Mouse (Mus musculus) midbrain, embryonic 16.5 days (tissue): ENCODE data around the gene Cttnbp2nl. TPM values are rescaled to one million over a fixed set of nuclear protein-coding genes. Genes with fewer than 3 reads are reported as not detected.

Experiments
- ATAC-seq: fragments of 200-750 bp; cut with Nextera tagmentation; 2 replicates; pipeline ENCODE4 v1.8.0; 2017; ENCODE audit warnings: moderate TSS enrichment
- H3K27ac ChIP-seq: fragments of 300-500 bp; sonication (generic); 2 replicates; pipeline ENCODE4 v1.5.1; 2014; ENCODE audit warnings: mild to moderate bottlenecking, low read length, mixed read lengths
- H3K27me3 ChIP-seq: fragments of 300-500 bp; sonication (generic); 2 replicates; pipeline ENCODE4 v1.6.1; 2014; ENCODE audit warnings: low read depth, low read length, mixed read lengths; ENCODE audit not compliant: control insufficient read depth, insufficient read depth
- H3K36me3 ChIP-seq: fragments of 300-500 bp; sonication (generic); 2 replicates; pipeline ENCODE4 v1.6.1; 2014; ENCODE audit warnings: mild to moderate bottlenecking, low read length, moderate library complexity, mixed read lengths; ENCODE audit not compliant: control insufficient read depth, insufficient read depth
- H3K4me1 ChIP-seq: fragments of 300-500 bp; sonication (generic); 2 replicates; pipeline ENCODE4 v1.6.1; 2014; ENCODE audit warnings: mild to moderate bottlenecking, low read length, mixed read lengths; ENCODE audit not compliant: control insufficient read depth, insufficient read depth
- H3K4me2 ChIP-seq: fragments of 300-500 bp; sonication (generic); 2 replicates; pipeline ENCODE4 v1.6.1; 2014; ENCODE audit warnings: mild to moderate bottlenecking, low read length, mixed read lengths
- H3K4me3 ChIP-seq: fragments of 300-500 bp; sonication (generic); 2 replicates; pipeline ENCODE4 v1.5.1; 2014; ENCODE audit warnings: low read depth, mild to moderate bottlenecking, low read length, moderate library complexity, mixed read lengths
- H3K9ac ChIP-seq: fragments of 300-500 bp; sonication (generic); 2 replicates; pipeline ENCODE4 v1.6.1; 2014; ENCODE audit warnings: low read depth, low read length, mixed read lengths
- H3K9me3 ChIP-seq: fragments of 300-500 bp; sonication (generic); replicated peaks from 2 replicates; pipeline ENCODE4 v1.6.1; 2014; ENCODE audit warnings: mild to moderate bottlenecking, low read length, mixed read lengths; ENCODE audit not compliant: control insufficient read depth, poor library complexity, severe bottlenecking
- WGBS: fragments of 180-500 bp; shearing (Covaris S2); extraction: QIAGEN DNeasy Blood & Tissue Kit; methylation state at CpG from one replicate; pipeline ENCODE4 v1.1.7; 2014; 5-methylcytosine and 5-hydroxymethylcytosine counted together
- polyA plus RNA-seq: library from polyadenylated mRNA; unstranded; fragments of >200 nt; fragmentation: Nextera tagmentation; extraction: Ambion mirVana; gene quantifications from 2 replicates; pipeline ENCODE4 v1.2.1, GENCODE M21; 2015

Cttnbp2nl gene
- polyA plus RNA-seq, 1 experiment from 2014 or later = 57.9 TPM

DNA sequence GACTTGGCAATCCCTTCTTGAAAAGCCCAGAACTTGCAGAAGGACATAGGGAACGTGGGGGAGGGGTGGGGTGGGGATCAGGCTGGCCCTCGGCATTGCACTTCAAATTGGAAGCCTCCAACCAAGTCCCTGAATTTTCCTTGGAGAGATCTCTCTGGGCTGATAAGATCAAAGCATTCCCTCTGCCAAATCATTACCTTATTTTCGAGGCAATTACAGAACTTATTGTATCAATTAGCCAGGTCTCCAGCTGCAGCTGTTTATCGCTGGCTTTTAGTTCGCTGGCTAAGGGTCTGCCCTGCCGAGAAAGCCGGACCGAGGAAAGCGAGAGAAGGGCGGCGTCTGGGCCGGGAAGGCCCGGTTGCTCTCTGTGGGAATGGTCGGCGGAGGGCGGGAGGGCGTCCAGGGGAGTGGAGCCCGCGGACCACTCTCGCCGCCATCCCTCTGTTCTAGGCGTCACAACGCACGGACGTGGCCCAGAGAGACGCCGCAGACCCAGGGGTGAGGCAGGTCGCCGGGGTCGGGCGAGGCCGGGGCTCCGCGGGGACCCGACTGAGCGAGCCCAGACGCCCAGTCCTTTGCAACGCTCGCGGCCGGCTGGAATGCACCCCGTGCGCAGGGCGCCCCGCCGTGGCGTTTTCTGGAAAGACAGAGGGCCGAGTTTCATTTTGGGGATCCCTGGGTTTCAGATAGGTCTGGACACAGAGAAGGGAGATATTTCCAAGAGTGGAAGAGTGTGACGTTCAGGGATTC is 85.2 kb downstream of the Cttnbp2nl start:
- ATAC-seq = peak; percentile 62
- Histone ChIP-seq H3K4me2 (peak overlapping the region; percentile 69), H3K36me3 (no peaks in the 10 kb centered on the region), H3K4me3 (peak overlapping the region; percentile 42), H3K9ac (peak overlapping the region; percentile 61), H3K9me3 (no peaks in the 10 kb centered on the region), H3K27me3 (peaks cover 6% of the 10 kb centered on the region), H3K4me1 (peaks cover 3% of the 10 kb centered on the region; the same call in 1 of the 2 replicates), H3K27ac (no peak overlapping the region)
- under 1% methylated on average over 48 of the region's 49 CpGs for WGBS

DNA sequence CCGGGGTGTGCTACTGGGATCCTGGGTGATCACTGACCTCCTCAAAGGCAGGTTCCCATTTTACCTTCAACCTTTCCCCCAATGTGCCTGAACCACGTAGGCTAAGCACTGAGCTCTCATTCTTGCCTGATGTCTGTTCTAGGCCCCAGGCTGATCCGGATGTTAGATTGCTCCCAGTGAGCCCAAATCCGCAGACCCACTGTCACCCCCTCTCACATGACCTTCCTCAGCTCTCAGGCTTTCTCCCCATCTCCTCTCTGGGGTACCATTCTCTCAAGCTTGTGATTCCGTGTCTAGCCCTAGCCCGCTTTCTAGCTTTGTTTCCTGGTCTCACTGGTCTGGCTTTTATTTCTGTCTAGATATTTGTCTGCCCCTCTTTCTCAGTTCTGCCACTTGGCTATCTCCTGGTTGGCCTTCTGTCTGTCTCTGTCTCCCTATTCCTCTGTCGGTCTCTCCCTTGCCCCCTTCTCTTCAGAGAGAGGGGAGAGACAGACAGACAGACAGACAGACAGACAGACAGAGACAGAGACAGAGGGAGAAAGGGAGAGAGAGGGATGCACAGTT is 86.9 kb downstream of the Cttnbp2nl start:
- peaks cover 13% of the 10 kb centered on the region; the same call in 1 of the 2 replicates for H3K4me1 ChIP-seq
- no peak overlapping the region for H3K4me3 ChIP-seq
- ATAC-seq = no peak
- no peak overlapping the region for H3K9ac ChIP-seq
- H3K27me3 ChIP-seq = peaks cover 14% of the 10 kb centered on the region
- H3K36me3 ChIP-seq = no peaks in the 10 kb centered on the region
- no peaks in the 10 kb centered on the region for H3K9me3 ChIP-seq
- H3K4me2 ChIP-seq = no peak overlapping the region
- WGBS = 84% methylated on average over 7 of the region's 7 CpGs
- no peak overlapping the region for H3K27ac ChIP-seq

DNA sequence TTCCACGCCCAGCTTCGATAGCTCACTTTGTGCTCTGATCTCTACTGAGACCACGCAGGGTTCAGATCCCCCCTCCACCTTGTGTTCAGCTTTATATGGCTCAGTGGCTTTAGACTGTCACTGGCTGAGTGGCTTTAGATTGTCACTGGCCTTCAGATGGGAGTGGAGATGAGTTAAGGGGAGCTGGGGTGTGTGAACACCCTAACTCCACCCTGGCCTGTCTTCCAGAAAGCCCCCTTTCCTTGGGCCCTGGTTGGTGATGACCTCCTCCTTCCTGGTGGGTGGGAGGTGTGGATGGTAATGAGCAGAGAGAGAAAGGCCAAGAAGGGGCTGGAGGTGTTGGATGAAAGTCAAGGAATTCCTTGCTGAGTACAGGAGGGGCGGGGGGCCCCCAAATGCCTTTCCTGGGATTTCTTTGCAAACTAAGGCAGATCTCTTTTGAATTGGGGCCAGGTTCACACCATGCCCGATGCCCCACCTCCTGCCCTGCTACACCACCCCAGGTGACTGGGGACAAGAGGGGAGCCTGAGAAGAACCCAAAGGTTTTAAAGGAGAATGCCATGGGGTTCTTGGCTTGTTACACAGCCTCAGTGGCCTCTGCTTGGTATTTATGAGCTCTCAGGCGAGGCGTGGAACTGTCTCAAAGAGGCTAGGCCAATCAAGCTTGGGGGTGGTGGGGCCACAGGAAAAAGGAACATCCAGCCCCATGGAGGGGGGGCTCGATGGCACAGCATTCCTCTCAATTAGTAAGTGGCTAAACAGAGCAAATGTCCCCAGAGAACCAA is 87.7 kb downstream of the Cttnbp2nl start:
- no peak for ATAC-seq
- Histone ChIP-seq H3K27me3 (peaks cover 20% of the 10 kb centered on the region), H3K4me1 (peaks cover 14% of the 10 kb centered on the region; the same call in 1 of the 2 replicates), H3K36me3 (no peaks in the 10 kb centered on the region), H3K4me3 (no peak overlapping the region), H3K27ac (no peak overlapping the region), H3K4me2 (no peak overlapping the region), H3K9me3 (no peaks in the 10 kb centered on the region), H3K9ac (no peak overlapping the region)
- WGBS = 81% methylated on average over 8 of the region's 8 CpGs

DNA sequence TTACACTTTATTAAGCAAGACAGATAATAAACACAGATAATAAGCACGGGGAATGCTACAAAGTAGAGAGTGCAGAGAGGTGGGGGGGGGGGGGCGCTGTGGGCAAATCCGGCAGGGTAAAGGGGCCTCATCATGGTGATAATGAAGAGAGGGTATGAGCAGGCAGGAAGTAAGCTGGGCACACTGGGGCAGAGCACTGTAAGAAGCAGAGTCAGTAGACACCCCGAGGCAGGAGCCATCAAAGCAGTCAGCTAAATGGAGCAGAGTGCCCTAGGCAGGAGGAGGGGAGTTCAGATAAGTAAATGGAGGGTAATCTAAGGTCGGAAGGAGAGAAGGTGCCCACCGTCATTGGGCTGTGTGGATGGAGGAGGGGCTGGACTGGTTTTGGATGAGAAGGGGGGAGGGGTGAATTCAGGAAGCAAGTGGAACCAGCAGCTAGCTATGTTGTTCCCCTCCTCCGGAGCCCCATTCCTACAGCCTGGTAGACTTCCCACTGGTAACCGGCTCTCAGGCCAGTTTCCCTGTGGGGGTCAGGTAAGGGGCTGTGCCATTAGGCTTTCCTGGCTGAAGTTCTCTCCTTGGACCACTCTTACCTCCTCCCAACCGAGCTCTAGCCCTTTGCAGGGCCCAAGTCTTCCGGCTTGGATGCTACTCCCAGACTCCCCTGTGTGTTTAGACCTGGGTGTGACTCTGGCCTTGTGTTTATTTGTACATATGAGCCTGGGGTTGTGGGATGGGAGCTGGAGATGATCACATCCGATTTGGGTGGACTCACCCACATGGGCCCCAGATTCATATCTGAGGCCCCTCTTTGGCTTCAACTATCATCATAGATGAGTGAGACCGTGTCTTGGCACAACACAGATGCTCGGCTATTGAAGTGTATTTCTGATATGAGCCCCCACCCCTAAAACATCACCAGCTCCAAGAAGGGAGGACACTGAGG is 89.3 kb downstream of the Cttnbp2nl start:
- no peak overlapping the region for H3K9ac ChIP-seq
- H3K27me3 ChIP-seq = peaks cover 26% of the 10 kb centered on the region
- H3K4me2 ChIP-seq = no peak overlapping the region
- H3K9me3 ChIP-seq = no peaks in the 10 kb centered on the region
- WGBS = 35% methylated on average over 12 of the region's 13 CpGs
- H3K4me1 ChIP-seq = peaks cover 14% of the 10 kb centered on the region; the same call in 1 of the 2 replicates
- no peak overlapping the region for H3K27ac ChIP-seq
- H3K36me3 ChIP-seq = no peaks in the 10 kb centered on the region
- no peak for ATAC-seq
- no peak overlapping the region for H3K4me3 ChIP-seq

DNA sequence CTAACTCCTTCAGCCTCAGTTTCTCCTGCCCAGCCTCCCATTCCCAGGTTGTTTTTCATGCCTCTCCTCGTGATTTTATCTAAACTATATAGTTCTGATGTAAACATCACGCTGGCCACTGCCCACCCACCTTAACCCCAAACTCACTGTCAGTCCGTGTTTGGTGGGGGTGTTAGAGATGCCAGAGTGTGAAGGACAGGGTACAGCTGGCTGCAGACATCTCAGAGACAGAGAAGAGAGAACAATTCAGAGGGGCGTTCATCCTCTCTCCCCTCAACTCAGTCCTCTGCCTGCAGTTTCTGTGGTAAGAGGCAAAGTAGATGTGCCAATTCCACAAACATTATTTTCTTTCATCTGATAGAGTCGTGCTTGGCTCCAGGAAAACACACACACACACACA is 90.1 kb downstream of the Cttnbp2nl start:
- peaks cover 13% of the 10 kb centered on the region; the same call in 1 of the 2 replicates for H3K4me1 ChIP-seq
- H3K27ac ChIP-seq = no peak overlapping the region
- 9% methylated on average over 5 of the region's 5 CpGs for WGBS
- ATAC-seq = no peak
- H3K4me2 ChIP-seq = no peak overlapping the region
- H3K27me3 ChIP-seq = peaks cover 29% of the 10 kb centered on the region
- no peaks in the 10 kb centered on the region for H3K36me3 ChIP-seq
- no peak overlapping the region for H3K9ac ChIP-seq
- H3K4me3 ChIP-seq = no peak overlapping the region
- H3K9me3 ChIP-seq = no peaks in the 10 kb centered on the region

DNA sequence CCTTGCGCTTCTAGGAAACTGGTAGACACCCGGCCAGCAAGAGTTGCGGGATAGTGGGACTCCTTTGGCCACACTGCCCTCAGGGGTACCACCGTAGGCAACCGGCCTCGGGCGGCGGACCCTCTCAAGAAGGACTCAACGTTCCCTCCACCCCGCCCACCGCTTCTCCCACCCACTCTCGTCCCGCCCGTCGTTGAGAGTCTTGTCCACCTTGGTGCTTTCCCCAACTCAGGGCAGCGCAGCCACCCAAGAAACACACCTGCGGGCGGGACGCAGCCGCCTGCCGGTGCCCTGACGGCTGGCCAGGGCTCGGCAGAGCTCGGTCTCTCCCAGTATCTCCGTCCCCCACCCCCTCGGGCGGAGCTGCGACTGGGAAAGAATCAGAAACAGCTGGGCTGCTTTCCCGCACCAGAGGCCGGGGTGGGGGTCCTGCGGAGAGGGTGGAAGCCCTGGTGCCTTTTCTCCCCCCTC is 90.8 kb downstream of the Cttnbp2nl start:
- peak; percentile 15; the same call in 1 of the 2 replicates for ATAC-seq
- peak overlapping the region; percentile 56 for H3K4me3 ChIP-seq
- no peaks in the 10 kb centered on the region for H3K36me3 ChIP-seq
- H3K9ac ChIP-seq = no peak overlapping the region; the same call in 1 of the 2 replicates
- no peaks in the 10 kb centered on the region for H3K9me3 ChIP-seq
- no peak overlapping the region for H3K27ac ChIP-seq
- H3K27me3 ChIP-seq = peaks cover 29% of the 10 kb centered on the region
- under 1% methylated on average over 31 of the region's 31 CpGs for WGBS
- peaks cover 11% of the 10 kb centered on the region; the same call in 1 of the 2 replicates for H3K4me1 ChIP-seq
- H3K4me2 ChIP-seq = peak overlapping the region; percentile 61

DNA sequence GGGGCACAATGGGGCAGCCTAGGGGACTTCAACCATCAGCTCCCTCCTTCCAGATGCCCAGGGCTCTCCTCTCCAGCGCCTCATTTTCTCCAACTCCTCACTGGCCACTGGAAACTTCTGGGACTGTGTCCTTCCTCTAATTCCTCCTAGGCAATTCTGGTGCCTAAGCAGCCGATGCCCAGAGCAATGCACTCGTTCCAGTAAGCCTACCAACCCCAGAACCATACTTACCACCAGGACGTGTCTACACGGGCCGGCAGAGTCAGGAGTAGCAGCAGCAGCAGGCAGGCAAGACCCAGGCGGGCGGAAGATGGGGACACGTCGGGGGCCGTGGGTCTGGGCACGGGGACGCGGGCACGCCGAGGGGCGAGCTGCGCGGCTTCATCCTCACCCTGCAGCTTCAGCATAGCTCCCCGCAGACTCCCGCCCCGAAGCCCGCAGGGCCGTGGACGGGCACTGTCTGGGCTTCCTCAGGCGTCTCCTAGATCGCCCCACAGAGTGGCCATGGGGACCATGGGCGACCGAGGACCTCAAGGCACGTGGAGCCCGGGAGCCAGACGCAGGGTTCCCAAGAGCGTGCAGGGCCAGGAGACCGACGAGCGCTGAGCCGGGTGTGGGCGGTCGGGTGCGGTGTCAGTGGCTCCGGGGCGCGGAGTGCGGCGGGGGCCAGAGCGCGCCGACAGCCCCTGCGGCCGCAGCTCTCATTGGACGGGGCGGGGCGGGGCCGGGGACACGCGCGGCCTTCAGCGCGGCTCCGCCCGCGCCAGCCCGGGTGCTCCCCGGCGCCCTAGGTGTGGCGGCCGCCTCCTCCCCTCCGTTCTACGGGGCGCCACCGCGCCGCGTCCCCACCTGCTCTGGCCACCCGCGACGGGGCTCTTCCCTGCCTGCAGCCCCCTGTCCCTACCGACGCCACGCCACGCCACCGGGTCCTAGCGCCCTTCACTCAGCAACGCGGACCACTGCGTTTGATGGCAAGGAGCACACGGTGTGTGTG is 91.6 kb downstream of the Cttnbp2nl start, which contains the start of gene Wnt2b:
Wnt2b (minus strand) TSS at position 856 of the 994 bp plus-strand sequence.
- Histone ChIP-seq H3K4me2 (peak within 1 kb of the TSS; percentile 61), H3K4me1 (peaks cover 11% of the 10 kb centered on the region; the same call in 1 of the 2 replicates), H3K9me3 (no peaks in the 10 kb centered on the region), H3K36me3 (no peaks in the 10 kb centered on the region), H3K4me3 (peak within 1 kb of the TSS; percentile 56), H3K27me3 (peaks cover 29% of the 10 kb centered on the region), H3K27ac (no peak within 1 kb of the TSS), H3K9ac (peak within 1 kb of the TSS; percentile 52)
- WGBS = 1% methylated on average over 69 of the region's 87 CpGs
- peak; percentile 70 for ATAC-seq
